Mouse (Mus musculus) spleen, postnatal 14 days (tissue): ENCODE measurements around the gene Nom1.

Experiments used
- DNase-seq, 2 experiments: peaks; one replicate each; pipeline ENCODE4 v3.0.0; 2021 to 2022; ENCODE audit warnings: low spot score in 2 of 2

Gene Nom1

DNA sequence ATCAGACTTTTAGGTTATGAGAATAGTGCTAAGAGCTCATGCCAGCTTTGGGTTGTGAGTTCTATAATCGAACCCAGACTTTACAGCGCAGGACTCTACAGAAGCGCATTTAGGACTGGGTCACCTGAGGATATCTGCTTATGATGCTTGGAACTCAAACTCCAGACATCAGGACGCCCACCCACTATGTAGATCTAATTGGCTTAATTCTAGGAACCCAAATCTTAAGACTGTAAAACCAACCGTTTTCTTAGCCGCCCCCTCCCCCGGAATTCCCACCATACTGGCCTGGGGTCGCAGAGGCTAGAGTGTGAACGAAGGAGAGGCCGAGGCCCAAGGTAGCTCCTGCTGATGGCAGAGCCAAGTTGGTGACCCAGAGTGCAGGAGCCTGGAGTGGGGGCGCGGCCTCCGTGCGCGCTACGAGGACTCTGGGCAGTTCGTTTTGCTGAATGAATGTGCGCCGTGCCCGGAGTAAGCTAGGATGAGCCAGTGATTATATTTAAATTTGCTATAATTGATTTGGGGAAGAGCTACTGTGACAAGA is 36.5 kb downstream of the Nom1 start:
- DNase-seq: no peak

- no peak for DNase-seq
These were observed 36.9 kb downstream of the Nom1 start for GRCm38 (mm10) chr5:29471396-29471795.

DNA sequence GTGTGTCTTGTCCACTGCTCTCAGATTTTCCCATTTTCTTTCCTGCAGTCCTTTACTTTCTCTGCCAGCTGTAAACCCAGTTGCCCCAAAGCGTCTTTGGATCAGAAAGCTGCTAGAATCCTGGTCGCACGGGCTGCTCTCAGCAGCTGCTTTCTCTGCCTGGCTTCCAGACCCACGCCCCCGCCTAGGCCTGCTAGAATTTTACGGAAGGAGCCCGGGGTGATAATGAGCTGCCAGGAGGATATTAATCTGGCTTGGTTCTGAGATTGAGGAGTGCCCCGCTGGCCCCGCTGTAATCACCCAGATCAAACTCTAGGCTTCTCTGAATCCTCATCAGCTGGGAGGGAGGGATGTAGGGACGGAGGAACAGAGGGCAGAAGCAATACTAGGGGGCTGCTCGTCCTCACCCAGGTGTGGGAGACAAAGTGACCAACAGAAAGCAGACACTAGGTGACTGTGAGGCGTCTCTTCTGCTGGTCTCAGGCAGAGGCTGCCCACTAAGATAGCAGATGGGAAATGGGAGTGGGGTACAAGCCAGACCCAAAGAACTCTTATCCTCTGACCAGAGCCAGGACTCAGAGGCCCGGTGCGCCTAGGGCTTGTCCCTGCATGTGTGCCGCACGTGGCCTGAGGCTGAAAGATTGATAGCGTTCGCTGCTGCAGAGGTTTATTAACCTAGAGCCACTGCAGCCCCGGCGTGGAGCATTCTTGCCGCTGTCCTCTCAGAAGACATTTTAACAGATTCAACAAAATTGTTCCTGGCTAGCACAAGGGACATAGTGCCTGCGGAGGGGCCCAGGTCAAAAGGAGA is 37.6 kb downstream of the Nom1 start:
- no peak for DNase-seq

- DNase-seq: no peak
These were observed 39.2 kb downstream of the Nom1 start for GRCm38 (mm10) chr5:29473551-29474245.

GRCm38 (mm10) chr5:29474246-29474960 is 39.9 kb downstream of the Nom1 start:
- no peak for DNase-seq

GRCm38 (mm10) chr5:29475041-29475440 is 40.6 kb downstream of the Nom1 start:
- DNase-seq: no peak

DNA sequence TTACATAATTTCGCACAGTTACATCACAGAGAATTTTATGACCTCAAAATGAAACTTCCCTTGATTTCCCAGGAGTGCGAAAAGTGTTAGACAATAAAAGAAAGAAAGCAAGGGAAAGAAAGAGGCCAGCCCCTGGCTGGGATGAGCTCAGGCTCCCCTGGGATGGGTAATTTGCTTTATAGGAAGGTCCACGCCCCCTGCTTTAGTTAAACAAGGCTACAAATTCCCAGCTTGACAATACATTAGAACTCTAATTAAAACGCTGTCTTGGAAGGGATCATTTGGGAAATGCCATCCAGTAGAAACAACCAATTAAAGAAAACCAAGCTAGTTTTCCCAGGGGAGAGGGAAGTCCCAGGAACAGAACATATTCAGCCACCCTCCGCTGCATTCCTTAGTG is 41.1 kb downstream of the Nom1 start:
- no peak for DNase-seq

DNA sequence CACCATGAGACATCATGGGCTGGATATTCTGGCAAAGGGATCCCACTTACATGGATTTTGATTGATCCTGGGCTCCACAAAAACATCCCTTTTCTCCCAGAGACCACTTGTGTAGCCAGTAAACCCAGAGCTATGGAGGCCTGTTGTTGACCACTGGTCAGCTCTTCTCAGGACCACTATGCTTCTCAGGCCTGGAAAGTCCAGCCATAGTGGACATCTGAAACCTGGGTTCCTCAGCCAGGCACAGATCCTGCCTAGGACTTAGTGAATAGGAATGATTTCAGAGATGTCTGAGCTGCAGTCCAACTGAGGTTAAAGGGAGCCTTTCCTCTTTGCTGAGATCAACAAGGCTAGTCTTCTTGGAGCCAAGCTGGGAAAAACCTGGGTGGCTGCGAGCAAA is 41.6 kb downstream of the Nom1 start:
- no peak for DNase-seq

DNA sequence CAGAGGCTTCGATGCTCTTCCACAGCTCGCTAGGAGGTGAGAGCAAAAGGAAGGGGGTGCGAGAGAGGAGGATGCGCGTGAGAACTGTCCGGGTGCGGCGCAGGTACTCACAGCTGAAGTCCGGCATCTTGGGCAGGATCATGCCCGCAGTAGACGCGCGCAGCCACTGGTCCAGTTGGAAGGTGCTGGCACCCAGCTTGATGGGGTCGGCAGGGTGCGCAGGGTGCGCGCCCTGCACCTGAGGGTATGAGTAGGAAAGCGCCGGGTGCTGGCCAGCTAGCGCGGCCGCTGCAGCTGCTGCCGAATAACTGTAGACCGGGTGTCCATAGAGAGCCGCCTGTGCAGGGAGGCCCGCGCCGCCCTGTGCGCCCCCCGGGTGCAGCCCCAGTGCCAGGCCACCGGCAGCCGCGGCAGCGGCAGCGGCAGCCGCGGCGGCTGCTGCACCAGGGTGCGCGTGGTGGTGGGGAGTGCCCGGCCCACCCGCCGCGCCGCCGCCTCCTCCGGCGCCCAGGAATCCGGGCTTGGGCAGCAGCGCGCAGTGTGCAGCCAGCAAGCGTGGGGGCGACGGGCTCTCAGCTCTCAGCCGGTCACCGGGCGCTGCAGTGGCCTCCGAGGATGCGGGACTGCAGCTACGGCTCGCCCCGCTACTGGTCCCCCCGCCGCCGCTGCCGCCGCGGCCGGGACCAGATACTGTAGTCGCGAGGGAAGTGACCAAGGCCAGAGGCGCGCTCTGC is 43.2 kb downstream of the Nom1 start:
- DNase-seq: no peak

DNA sequence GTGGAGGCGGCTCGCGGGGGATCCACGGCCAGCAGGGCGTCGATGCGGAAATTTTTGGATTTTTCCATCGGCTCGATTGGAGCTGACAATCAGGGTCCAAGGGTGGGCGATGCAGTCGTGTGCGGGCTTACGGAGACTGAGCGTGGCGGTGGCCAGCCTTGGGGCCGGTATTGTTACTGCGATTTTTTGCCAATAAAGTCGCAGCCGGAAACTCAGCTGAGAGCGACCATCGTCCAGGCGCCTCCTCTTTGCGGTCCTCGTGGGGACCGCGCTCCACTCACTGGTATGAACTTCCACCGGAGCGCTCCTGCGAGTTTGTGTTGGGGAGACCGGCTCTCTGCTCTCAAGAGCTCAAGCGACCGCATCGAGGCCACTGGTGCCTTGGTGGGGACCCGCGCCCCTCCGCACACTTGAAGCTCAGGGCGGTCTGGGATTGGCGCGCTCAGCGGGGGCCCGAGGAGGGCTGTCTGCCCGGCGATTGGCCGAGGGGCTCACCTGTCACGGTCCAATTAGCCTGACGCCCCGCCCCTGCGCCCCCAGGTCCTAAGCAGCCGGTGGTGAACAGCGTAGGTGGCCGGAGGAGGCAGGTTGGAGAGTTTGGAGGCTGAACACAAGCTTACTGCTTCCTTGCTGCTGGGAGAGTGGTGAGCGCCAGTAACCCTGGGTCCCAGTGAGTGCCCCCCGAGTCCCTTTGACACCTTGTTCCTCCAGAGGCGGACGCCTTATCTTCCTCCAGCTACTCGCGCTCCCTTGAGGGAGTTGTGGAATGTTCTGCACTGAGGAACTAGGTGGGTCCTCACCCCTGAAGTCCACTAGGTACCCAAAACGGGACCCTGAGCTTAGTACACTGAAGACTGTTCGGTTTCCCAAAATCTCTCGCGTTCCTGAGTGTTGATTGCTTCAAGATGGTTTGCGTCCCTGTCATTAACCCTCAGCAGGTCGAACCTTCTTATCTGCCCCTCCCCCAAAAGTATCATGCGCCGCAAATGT is 44.0 kb downstream of the Nom1 start, which contains the start of gene Mnx1:
Mnx1 (minus strand) TSS at position 263 of the 990 bp plus-strand sequence.
- DNase-seq: no peak

DNA sequence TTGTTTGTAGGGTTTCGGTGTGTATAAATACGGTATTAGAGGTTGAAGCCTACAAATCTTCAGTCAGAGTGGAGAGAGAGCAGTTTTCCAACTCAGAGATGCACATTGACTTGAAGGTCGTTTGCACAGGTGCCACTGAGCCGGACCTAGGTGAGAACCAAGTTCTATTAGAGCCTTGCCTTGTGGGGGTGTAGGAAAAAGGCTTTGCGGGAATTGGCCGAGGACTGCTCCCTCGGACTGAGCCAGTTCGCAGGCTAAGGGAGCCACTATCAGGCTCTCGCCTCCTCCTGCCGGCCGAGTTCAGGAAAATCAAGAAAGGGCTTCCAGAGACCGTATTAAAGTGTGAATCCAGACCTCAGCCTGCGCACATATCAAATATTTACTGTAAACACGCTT is 44.7 kb downstream of the Nom1 start:
- DNase-seq: no peak

DNA sequence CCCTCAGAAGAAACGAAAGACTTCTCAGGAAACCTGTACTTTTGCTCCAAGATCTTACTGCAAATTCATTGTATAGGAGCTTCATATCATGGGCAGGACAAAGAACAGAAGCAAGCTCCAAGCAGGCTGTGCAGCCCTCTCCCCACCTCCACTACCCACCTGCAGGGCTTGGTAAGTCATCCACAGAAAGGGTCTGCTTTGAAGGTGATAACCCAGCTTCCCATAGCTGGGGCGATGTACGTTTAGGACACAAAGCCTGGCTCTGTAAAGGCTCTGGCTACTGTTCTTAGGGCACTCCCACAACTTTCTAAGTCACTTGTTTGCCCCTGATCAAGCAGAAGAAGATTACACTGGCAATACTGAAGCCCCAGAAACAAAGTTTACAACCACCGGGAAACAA is 49.3 kb downstream of the Nom1 start:
- DNase-seq: no peak

DNA sequence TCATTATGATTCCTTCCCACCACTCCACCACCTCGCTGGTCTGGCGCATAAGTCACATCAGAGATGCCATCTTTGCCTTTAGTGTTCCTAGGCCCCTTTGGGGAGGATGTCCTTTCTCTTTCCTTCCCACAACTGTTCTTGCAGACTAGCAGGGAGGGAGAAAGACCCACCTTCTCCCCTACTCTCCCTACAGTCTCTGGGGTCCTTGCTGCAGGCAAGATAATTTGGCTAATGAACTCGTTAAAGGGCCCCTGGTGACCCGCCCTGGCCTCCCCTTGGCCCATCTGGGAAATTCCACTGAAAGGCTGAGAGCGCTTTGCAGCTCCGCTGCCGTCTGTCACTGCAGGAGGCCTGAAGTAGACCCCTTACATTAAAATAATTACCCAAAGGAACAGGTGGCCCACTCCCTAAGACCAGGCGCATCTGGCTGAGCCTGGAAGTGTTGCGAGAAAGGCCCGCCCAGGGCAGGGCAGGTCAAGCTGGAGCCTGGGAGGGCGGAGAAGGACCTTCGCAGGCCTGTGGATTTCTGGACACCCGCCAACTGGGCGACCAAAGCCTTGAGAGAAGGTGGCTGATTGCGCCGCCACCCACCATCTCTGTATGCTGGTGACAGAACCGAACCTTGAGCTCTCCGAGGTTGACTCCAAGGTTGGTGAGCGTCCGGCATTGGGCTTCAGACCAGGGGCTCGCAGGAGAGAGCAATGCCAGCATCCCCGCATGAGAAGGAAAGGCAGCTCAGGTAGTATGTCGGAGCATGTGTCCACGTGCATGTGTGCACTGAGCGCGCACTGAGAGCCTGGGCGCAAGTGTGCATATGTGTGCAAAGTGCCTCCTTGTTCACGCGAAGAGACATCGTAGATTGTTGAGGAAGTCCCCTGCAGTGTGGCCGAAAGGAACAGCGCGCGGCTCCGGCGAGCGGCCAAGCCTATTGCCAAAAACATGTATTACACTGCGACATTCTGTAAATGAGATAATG is 50.8 kb downstream of the Nom1 start:
- DNase-seq: no peak

DNA sequence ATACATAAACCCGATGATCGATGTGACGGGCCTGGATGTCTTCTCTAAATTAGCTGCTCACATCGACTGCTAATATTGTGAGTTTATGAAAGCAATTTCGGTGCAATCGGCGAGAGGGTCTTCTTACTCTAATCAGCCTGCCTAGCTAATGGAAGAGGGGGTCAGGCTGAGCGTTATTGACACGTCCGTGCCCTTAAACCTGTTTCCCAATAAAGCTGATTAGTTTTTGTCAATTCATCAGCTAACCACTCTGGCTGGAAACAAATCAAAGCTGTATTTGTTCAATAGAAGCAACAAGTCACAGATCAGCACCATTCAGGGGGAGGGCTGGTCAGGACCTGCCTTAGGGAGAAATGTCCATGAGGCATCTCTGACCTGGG is 51.5 kb downstream of the Nom1 start:
- no peak for DNase-seq

GRCm38 (mm10) chr5:29487321-29487720 is 52.9 kb downstream of the Nom1 start:
- no peak for DNase-seq

GRCm38 (mm10) chr5:29507013-29507412 is 72.5 kb downstream of the Nom1 start:
- DNase-seq: no peak
